Comparison of ENCODE assay signal across 9 mouse cellular contexts in genomic region chr8:80058193-80058592, GRCm38 (mm10). TPM values are rescaled to one million over a fixed set of nuclear protein-coding genes. Genes with fewer than 3 reads are reported as not detected.
A peak's percentile ranks its signal among the peaks of the same experiment; 100 is the strongest.
DNase-seq lines count a peak whose midpoint lies in the region; ATAC-seq lines count a peak whose summit lies in the region.
"Had no signal": no experiment of that assay in that cellular context is flagged by ENCODE, and none has a peak within 500 bp of the region (broad histone marks: within the 10 kb centered on the region; RNA-seq: fewer than 3 reads in every experiment).

No protein-coding gene starts in this region.

- no peaks in the 10 kb centered on the region for H3K9me3 ChIP-seq in lung, embryonic 16.5 days (ENCODE audit: control insufficient read depth, low read length)
- no peaks in the 10 kb centered on the region for H3K9me3 ChIP-seq in embryonic facial prominence, embryonic 15.5 days (replicated peaks)
- H3K9me3 ChIP-seq in neural tube, embryonic 14.5 days (ENCODE audit: control insufficient read depth, low read length): no peaks in the 10 kb centered on the region

- ATAC-seq in lung, embryonic 16.5 days (ENCODE audit: low read depth): peak; percentile 19; the same call in 1 of the 2 replicates
- peak; percentile 46; the same call in 1 of the 2 replicates for ATAC-seq in embryonic facial prominence, embryonic 15.5 days (ENCODE audit: insufficient number of reproducible peaks, low FRiP score, low TSS enrichment, low read depth)
- peak; percentile 22 for ATAC-seq in neural tube, embryonic 14.5 days (ENCODE audit: low read depth)

- peak overlapping the region; percentile 68 for H3K4me3 ChIP-seq in lung, embryonic 16.5 days (ENCODE audit: low read length)
- H3K4me3 ChIP-seq in embryonic facial prominence, embryonic 15.5 days (replicated peaks): peak overlapping the region; percentile 56
- H3K4me3 ChIP-seq in neural tube, embryonic 14.5 days (ENCODE audit: low read depth, low read length): peak overlapping the region; percentile 35

- intact Hi-C loops in left cerebral cortex, postnatal 36 days (cut with DNase I): no loop called here

- 3% methylated on average over 8 of the region's 12 CpGs for WGBS in lung, embryonic 16.5 days
- WGBS in embryonic facial prominence, embryonic 15.5 days: 5% methylated on average over 6 of the region's 12 CpGs
- 0% methylated on average over 8 of the region's 12 CpGs for WGBS in neural tube, embryonic 14.5 days

- H3K27me3 ChIP-seq in lung, embryonic 16.5 days (ENCODE audit: control insufficient read depth, insufficient read depth, low read depth, low read length): no peaks in the 10 kb centered on the region
- H3K27me3 ChIP-seq in embryonic facial prominence, embryonic 15.5 days: peaks cover 5% of the 10 kb centered on the region; the same call in 1 of the 2 replicates
- H3K27me3 ChIP-seq in neural tube, embryonic 14.5 days (ENCODE audit: control insufficient read depth, insufficient read depth, low read length): no peaks in the 10 kb centered on the region

- peak overlapping the region; percentile 36 for H3K27ac ChIP-seq in lung, embryonic 16.5 days (ENCODE audit: low read length)
- no peak overlapping the region for H3K27ac ChIP-seq in embryonic facial prominence, embryonic 15.5 days (replicated peaks)
- H3K27ac ChIP-seq in neural tube, embryonic 14.5 days (ENCODE audit: low read depth, low read length): no peak overlapping the region
- H3K27ac ChIP-seq: macrophage had no signal

- H3K4me2 ChIP-seq in lung, embryonic 16.5 days (ENCODE audit: low read depth, low read length): peak overlapping the region; percentile 91
- peak overlapping the region; percentile 87 for H3K4me2 ChIP-seq in embryonic facial prominence, embryonic 15.5 days (replicated peaks)
- peak overlapping the region; percentile 59 for H3K4me2 ChIP-seq in neural tube, embryonic 14.5 days (ENCODE audit: low read depth, low read length)

- no peaks in the 10 kb centered on the region for H3K36me3 ChIP-seq in lung, embryonic 16.5 days (ENCODE audit: control insufficient read depth, insufficient read depth, low read length)
- H3K36me3 ChIP-seq in embryonic facial prominence, embryonic 15.5 days: no peaks in the 10 kb centered on the region
- H3K36me3 ChIP-seq in neural tube, embryonic 14.5 days (ENCODE audit: control insufficient read depth, insufficient read depth, low read length): no peaks in the 10 kb centered on the region

- DNase-seq in lung, postnatal 36 days: no peak
- DNase-seq in left cerebral cortex, postnatal 36 days (ENCODE audit: low spot score in 2 of 2): peak; percentile 17 to 23
- no peak for DNase-seq in natural killer cell, adult 2 months (ENCODE audit: low spot score in 2 of 2)
- DNase-seq in thymus, adult 18-20 months: no peak
- no peak for DNase-seq in kidney, adult 8-10 months

- H3K4me1 ChIP-seq in lung, embryonic 16.5 days (replicated peaks; ENCODE audit: control insufficient read depth, insufficient read depth, low read length): peaks cover 9% of the 10 kb centered on the region; the same call in 1 of the 2 replicates
- H3K4me1 ChIP-seq in embryonic facial prominence, embryonic 15.5 days: peaks cover 16% of the 10 kb centered on the region
- H3K4me1 ChIP-seq in neural tube, embryonic 14.5 days (ENCODE audit: control insufficient read depth, insufficient read depth, low read length): no peaks in the 10 kb centered on the region

- H3K9ac ChIP-seq in lung, embryonic 16.5 days (ENCODE audit: low read length): peak overlapping the region; percentile 52
- no peak overlapping the region for H3K9ac ChIP-seq in embryonic facial prominence, embryonic 15.5 days
- peak overlapping the region; percentile 33 for H3K9ac ChIP-seq in neural tube, embryonic 14.5 days (replicated peaks; ENCODE audit: low read depth, low read length)

RNA-seq across cellular contexts. Expression of gene Hhip, which starts 0.4 kb away (rescaled TPM):
- polyA plus RNA-seq in lung, embryonic 16.5 days (2015; fragmentation: Nextera tagmentation; extraction: Ambion mirVana): 67.8 and 68.3 TPM in 2 replicates
- polyA plus RNA-seq in embryonic facial prominence, embryonic 15.5 days (2015; fragmentation: Nextera tagmentation; extraction: Ambion mirVana): 13.1 and 14.7 TPM in 2 replicates
- total RNA-seq in left cerebral cortex, postnatal 36 days (2021): 1 to 10 TPM; 4.3 to 4.5 TPM
- polyA plus RNA-seq in neural tube, embryonic 14.5 days (2014; fragmentation: Nextera tagmentation; extraction: Ambion mirVana): 6.0 and 6.7 TPM in 2 replicates
- polyA plus RNA-seq: macrophage had no signal

Comparison
In these comparisons a context has a peak if more than half of its experiments do, and no peak if none do; other contexts are left out.
1. DNase-seq: peak in left cerebral cortex, postnatal 36 days (2 of 2); none in lung, postnatal 36 days (single experiment), natural killer cell, adult 2 months (0 of 2), thymus, adult 18-20 months (0 of 2) and kidney, adult 8-10 months (0 of 2).
2. Peak in every context shown above with its lines, with median percentiles within 50 percentile points of each other: ATAC-seq, H3K4me2 ChIP-seq and H3K4me3 ChIP-seq.